ENCODE assay signal across 8 mouse cellular contexts in genomic region chr12:80434601-80434960, GRCm38 (mm10). TPM values are rescaled to one million over a fixed set of nuclear protein-coding genes. Genes with fewer than 3 reads are reported as not detected.
A peak's percentile ranks its signal among the peaks of the same experiment; 100 is the strongest.
DNase-seq lines count a peak whose midpoint lies in the region; ATAC-seq and TF ChIP-seq lines count a peak whose summit lies in the region.

No protein-coding gene starts in this region.

- H3K9ac ChIP-seq in heart, embryonic 13.5 days: peak overlapping the region; percentile 96
- peak overlapping the region; percentile 88 for H3K9ac ChIP-seq in embryonic facial prominence, embryonic 12.5 days
- H3K9ac ChIP-seq in neural tube, embryonic 13.5 days: peak overlapping the region; percentile 94

- H3K4me2 ChIP-seq in heart, embryonic 13.5 days: peak overlapping the region; percentile 77
- H3K4me2 ChIP-seq in embryonic facial prominence, embryonic 12.5 days (replicated peaks): peak overlapping the region; percentile 75
- peak overlapping the region; percentile 65 for H3K4me2 ChIP-seq in neural tube, embryonic 13.5 days

- H3K4me1 ChIP-seq in heart, embryonic 13.5 days: peaks cover 17% of the 10 kb centered on the region
- peaks cover 18% of the 10 kb centered on the region for H3K4me1 ChIP-seq in E14TG2a.4 (replicated peaks; ENCODE audit: low read depth, low read length)
- H3K4me1 ChIP-seq in embryonic facial prominence, embryonic 12.5 days: peaks cover 14% of the 10 kb centered on the region
- peaks cover 31% of the 10 kb centered on the region for H3K4me1 ChIP-seq in neural tube, embryonic 13.5 days (replicated peaks)

- H3K4me3 ChIP-seq in heart, embryonic 13.5 days: peak overlapping the region; percentile 96
- peak overlapping the region; percentile 89 for H3K4me3 ChIP-seq in E14TG2a.4 (replicated peaks; ENCODE audit: low read length)
- H3K4me3 ChIP-seq in embryonic facial prominence, embryonic 12.5 days: peak overlapping the region; percentile 81
- H3K4me3 ChIP-seq in neural tube, embryonic 13.5 days: peak overlapping the region; percentile 95

- no peaks in the 10 kb centered on the region for H3K27me3 ChIP-seq in heart, embryonic 13.5 days (replicated peaks)
- H3K27me3 ChIP-seq in E14TG2a.4 (ENCODE audit: insufficient read depth, low read length): peaks cover 13% of the 10 kb centered on the region
- H3K27me3 ChIP-seq in embryonic facial prominence, embryonic 12.5 days: no peaks in the 10 kb centered on the region
- H3K27me3 ChIP-seq in neural tube, embryonic 13.5 days: no peaks in the 10 kb centered on the region

- no peak for TF ChIP-seq CTCF in E14TG2a.4 (conservative IDR thresholded peaks at IDR 0.05; ENCODE audit: low read length)

- no peaks in the 10 kb centered on the region for H3K9me3 ChIP-seq in heart, embryonic 13.5 days
- no peaks in the 10 kb centered on the region for H3K9me3 ChIP-seq in E14TG2a.4 (ENCODE audit: low read length)
- no peaks in the 10 kb centered on the region for H3K9me3 ChIP-seq in embryonic facial prominence, embryonic 12.5 days
- H3K9me3 ChIP-seq in neural tube, embryonic 13.5 days: no peaks in the 10 kb centered on the region

- peak overlapping the region; percentile 98 for H3K27ac ChIP-seq in heart, embryonic 13.5 days (replicated peaks)
- peak overlapping the region; percentile 96 for H3K27ac ChIP-seq in embryonic facial prominence, embryonic 12.5 days
- peak overlapping the region; percentile 99 for H3K27ac ChIP-seq in neural tube, embryonic 13.5 days (replicated peaks)

- peaks cover 17% of the 10 kb centered on the region; the same call in 1 of the 2 replicates for H3K36me3 ChIP-seq in heart, embryonic 13.5 days
- H3K36me3 ChIP-seq in E14TG2a.4 (ENCODE audit: insufficient read depth, low read length): no peaks in the 10 kb centered on the region
- no peaks in the 10 kb centered on the region for H3K36me3 ChIP-seq in embryonic facial prominence, embryonic 12.5 days
- no peaks in the 10 kb centered on the region for H3K36me3 ChIP-seq in neural tube, embryonic 13.5 days

- ATAC-seq in heart, embryonic 13.5 days (ENCODE audit: extremely low read depth, insufficient number of reproducible peaks, low FRiP score, low TSS enrichment): no peak
- no peak for ATAC-seq in embryonic facial prominence, embryonic 12.5 days (ENCODE audit: insufficient number of reproducible peaks, insufficient read depth, low FRiP score, low TSS enrichment)
- no peak for ATAC-seq in neural tube, embryonic 13.5 days (ENCODE audit: low read depth)

- DNase-seq in heart, postnatal 14 days: no peak
- peak; percentile 21 for DNase-seq in large intestine, adult 2 months (ENCODE audit: low read depth, low spot score)
- DNase-seq in adrenal gland, postnatal 10 days: no peak
- no peak for DNase-seq in retina, embryonic 14.5 days (ENCODE audit: low spot score)

- WGBS in heart, embryonic 13.5 days: 3% methylated on average over 9 of the region's 10 CpGs
- 6% methylated on average over 9 of the region's 10 CpGs for WGBS in embryonic facial prominence, embryonic 12.5 days
- 1% methylated on average over 9 of the region's 10 CpGs for WGBS in large intestine, adult 2 months
- 11% methylated on average over 8 of the region's 10 CpGs for WGBS in neural tube, embryonic 13.5 days

- intact Hi-C loops in heart, postnatal 14 days (cut with DNase I): no loop called here

RNA-seq across cellular contexts. Expression of gene Dcaf5, which starts 1.8 kb away (rescaled TPM):
- 9.2 and 10.6 TPM in 2 replicates for polyA plus RNA-seq in heart, embryonic 13.5 days (2015; fragmentation: Nextera tagmentation; extraction: Ambion mirVana)
- total RNA-seq in heart, postnatal 14 days (2021): 10 to 100 TPM; 31.0 to 34.1 TPM
- 19.9 and 22.9 TPM in 2 replicates for polyA plus RNA-seq in embryonic facial prominence, embryonic 12.5 days (2016; fragmentation: Nextera tagmentation; extraction: Ambion mirVana)
- 11.7 and 15.8 TPM in 2 replicates for polyA plus RNA-seq in large intestine, adult 2 months (2012; rRNA removed)
- 22.8 and 24.2 TPM in 2 replicates for polyA plus RNA-seq in neural tube, embryonic 13.5 days (2015; fragmentation: Nextera tagmentation; extraction: Ambion mirVana)
- total RNA-seq in adrenal gland, postnatal 10 days (2021): 10 to 100 TPM; 30.9 to 35.0 TPM

RNA-seq across cellular contexts. Expression of gene Exd2, which starts 28.3 kb away (rescaled TPM):
- polyA plus RNA-seq in heart, embryonic 13.5 days (2015; fragmentation: Nextera tagmentation; extraction: Ambion mirVana): 16.6 and 16.9 TPM in 2 replicates
- 10 to 100 TPM; 11.2 to 12.7 TPM for total RNA-seq in heart, postnatal 14 days (2021)
- polyA plus RNA-seq in embryonic facial prominence, embryonic 12.5 days (2016; fragmentation: Nextera tagmentation; extraction: Ambion mirVana): 37.7 and 38.5 TPM in 2 replicates
- 7.3 and 9.7 TPM in 2 replicates for polyA plus RNA-seq in large intestine, adult 2 months (2012; rRNA removed)
- 47.7 and 51.4 TPM in 2 replicates for polyA plus RNA-seq in neural tube, embryonic 13.5 days (2015; fragmentation: Nextera tagmentation; extraction: Ambion mirVana)
- total RNA-seq in adrenal gland, postnatal 10 days (2021): 10 to 100 TPM; 17.0 to 17.5 TPM
